Mouse (Mus musculus): Measurements from ENCODE around the gene Sergef.

DNA sequence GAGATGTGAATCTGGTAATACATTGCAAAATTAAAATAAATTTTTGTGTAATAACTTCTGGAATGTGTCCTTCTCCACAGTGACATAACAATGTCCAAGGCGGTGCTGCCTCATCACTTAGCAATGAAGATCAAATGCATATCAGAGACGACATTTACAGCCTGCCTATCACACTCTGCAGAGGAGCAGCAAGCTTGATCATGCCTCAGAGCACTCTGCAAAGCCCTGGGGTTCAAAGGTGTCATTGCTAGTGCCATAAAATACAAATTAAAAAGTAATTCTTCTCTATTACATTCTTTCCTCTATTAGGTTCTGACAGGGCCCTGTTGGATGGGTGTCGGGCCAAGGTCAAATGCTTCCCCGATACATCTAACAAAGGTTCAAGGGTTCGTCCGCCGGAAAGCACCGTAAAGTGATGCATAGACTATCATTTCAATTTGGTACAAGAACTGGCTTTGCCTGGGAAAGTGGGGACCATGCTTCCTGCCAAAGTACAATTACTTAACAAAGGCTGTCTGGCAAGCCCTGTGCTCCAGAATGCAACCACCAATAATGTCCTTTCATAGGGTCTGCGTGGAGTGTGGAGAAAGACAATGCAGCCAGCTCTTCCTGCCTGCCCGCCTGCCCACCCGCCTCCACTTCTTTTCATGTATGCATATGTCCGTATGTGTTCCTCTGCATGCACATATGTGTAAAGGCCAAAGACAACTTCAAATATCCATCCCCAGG lies 130.9 kb downstream of the Sergef start:
- TF ChIP-seq CTCF (IDR thresholded peaks at IDR 0.05; ENCODE audit: extremely low read depth, insufficient read depth, low read length): no peak
- TF ChIP-seq POLR2A (IDR thresholded peaks at IDR 0.05; ENCODE audit: extremely low read depth, insufficient read depth, low read length): no peak
